Mouse (Mus musculus) kidney, embryonic 14.5 days (tissue): ENCODE results near the gene Pram1. TPM values are rescaled to one million over a fixed set of nuclear protein-coding genes. Genes with fewer than 3 reads are reported as not detected.

Experiments
- ATAC-seq: fragments of 200-750 bp; cut with Nextera tagmentation; 2 replicates; pipeline ENCODE4 v1.8.0; 2017; ENCODE audit warnings: moderate number of reproducible peaks, mild to moderate bottlenecking, moderate TSS enrichment, moderate library complexity; ENCODE audit not compliant: low FRiP score, low TSS enrichment
- H3K27ac ChIP-seq: fragments of 300-500 bp; sonication (generic); 2 replicates; pipeline ENCODE4 v1.5.1; 2014; ENCODE audit warnings: low read depth, mild to moderate bottlenecking, low read length, moderate library complexity, mixed read lengths
- H3K27me3 ChIP-seq: fragments of 300-500 bp; sonication (generic); 2 replicates; pipeline ENCODE4 v1.6.1; 2014; ENCODE audit warnings: mild to moderate bottlenecking, low read length; ENCODE audit not compliant: control insufficient read depth, insufficient read depth
- H3K36me3 ChIP-seq: fragments of 300-500 bp; sonication (generic); 2 replicates; pipeline ENCODE4 v1.6.1; 2014; ENCODE audit warnings: low read length, mixed read lengths; ENCODE audit not compliant: control insufficient read depth, insufficient read depth
- H3K4me1 ChIP-seq: fragments of 300-500 bp; sonication (generic); 2 replicates; pipeline ENCODE4 v1.6.1; 2014; ENCODE audit warnings: low read length, mixed read lengths; ENCODE audit not compliant: control insufficient read depth, insufficient read depth
- H3K4me2 ChIP-seq: fragments of 300-500 bp; sonication (generic); replicated peaks from 2 replicates; pipeline ENCODE4 v1.6.1; 2014; ENCODE audit warnings: low read depth, mild to moderate bottlenecking, low read length
- H3K4me3 ChIP-seq: fragments of 300-500 bp; sonication (generic); 2 replicates; pipeline ENCODE4 v1.5.1; 2014; ENCODE audit warnings: mild to moderate bottlenecking, low read length
- H3K9ac ChIP-seq: fragments of 300-500 bp; sonication (generic); 2 replicates; pipeline ENCODE4 v1.6.1; 2014; ENCODE audit warnings: low read depth, mild to moderate bottlenecking, low read length, moderate library complexity
- H3K9me3 ChIP-seq: fragments of 300-500 bp; sonication (generic); 2 replicates; pipeline ENCODE4 v1.6.1; 2016; ENCODE audit warnings: low read length; ENCODE audit not compliant: control insufficient read depth
- WGBS: fragments of 180-500 bp; shearing (Covaris S2); extraction: QIAGEN DNeasy Blood & Tissue Kit; methylation state at CpG from one replicate; pipeline ENCODE4 v1.1.7; 2014; 5-methylcytosine and 5-hydroxymethylcytosine counted together
- polyA plus RNA-seq: library from polyadenylated mRNA; unstranded; fragments of >200 nt; fragmentation: Nextera tagmentation; extraction: Ambion mirVana; gene quantifications from 2 replicates; pipeline ENCODE4 v1.2.1, GENCODE M21; 2014

The Pram1 gene
- polyA plus RNA-seq, 1 experiment from 2014 or later = 0.81 TPM

GRCm38 (mm10) chr17:33644068-33644467, 6.2 kb downstream of the Pram1 start:
- H3K4me2 ChIP-seq = no peak overlapping the region
- no peak overlapping the region for H3K27ac ChIP-seq
- no peaks in the 10 kb centered on the region for H3K9me3 ChIP-seq
- H3K9ac ChIP-seq = no peak overlapping the region
- H3K4me3 ChIP-seq = no peak overlapping the region
- H3K27me3 ChIP-seq = no peaks in the 10 kb centered on the region
- 92% methylated on average over 4 of the region's 4 CpGs for WGBS
- no peak for ATAC-seq
- H3K36me3 ChIP-seq = peaks cover 70% of the 10 kb centered on the region
- no peaks in the 10 kb centered on the region for H3K4me1 ChIP-seq

DNA sequence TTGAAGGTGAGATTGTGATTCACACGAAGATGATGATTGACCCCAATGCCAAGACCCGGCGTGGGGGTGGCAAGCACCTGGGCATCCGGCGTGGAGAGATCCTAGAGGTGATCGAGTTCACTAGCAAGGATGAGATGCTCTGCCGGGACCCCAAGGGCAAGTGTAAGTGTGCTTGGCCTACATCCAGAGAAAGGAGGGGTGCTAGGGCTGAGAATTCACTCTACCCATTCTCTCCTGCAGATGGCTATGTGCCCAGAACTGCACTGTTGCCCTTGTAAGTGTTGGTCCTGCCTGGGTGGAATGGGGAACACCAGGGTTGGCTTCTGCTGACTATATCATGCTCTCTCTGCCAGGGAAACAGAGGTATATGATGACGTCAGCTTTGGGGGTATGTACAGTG, 7.2 kb downstream of the Pram1 start:
- ATAC-seq = no peak
- 92% methylated on average over 8 of the region's 8 CpGs for WGBS
- H3K36me3 ChIP-seq = peaks cover 80% of the 10 kb centered on the region
- no peak overlapping the region for H3K4me3 ChIP-seq
- H3K4me2 ChIP-seq = no peak overlapping the region
- H3K27me3 ChIP-seq = no peaks in the 10 kb centered on the region
- no peaks in the 10 kb centered on the region for H3K4me1 ChIP-seq
- no peak overlapping the region for H3K9ac ChIP-seq
- H3K9me3 ChIP-seq = no peaks in the 10 kb centered on the region
- H3K27ac ChIP-seq = no peak overlapping the region

- peaks cover 95% of the 10 kb centered on the region for H3K36me3 ChIP-seq
- no peaks in the 10 kb centered on the region for H3K9me3 ChIP-seq
- H3K4me2 ChIP-seq = no peak overlapping the region
- no peaks in the 10 kb centered on the region for H3K4me1 ChIP-seq
- WGBS = 99% methylated on average over 34 of the region's 34 CpGs
- peak; percentile 49; the same call in 1 of the 2 replicates for ATAC-seq
- no peak overlapping the region for H3K9ac ChIP-seq
- H3K4me3 ChIP-seq = no peak overlapping the region
- H3K27ac ChIP-seq = no peak overlapping the region
- H3K27me3 ChIP-seq = no peaks in the 10 kb centered on the region
Measured at GRCm38 (mm10) chr17:33649781-33650475, 12.1 kb downstream of the Pram1 start.

GRCm38 (mm10) chr17:33666813-33667212, 29.0 kb downstream of the Pram1 start:
- Histone ChIP-seq H3K27ac (no peak overlapping the region), H3K4me3 (no peak overlapping the region), H3K9ac (no peak overlapping the region), H3K4me1 (0 out of 2 replicates have a peak, but pooled peaks cover 5% of the 10 kb centered on the region), H3K4me2 (no peak overlapping the region), H3K27me3 (no peaks in the 10 kb centered on the region), H3K9me3 (no peaks in the 10 kb centered on the region), H3K36me3 (peaks cover 60% of the 10 kb centered on the region)
- WGBS = 85% methylated on average over 3 of the region's 3 CpGs
- no peak for ATAC-seq

DNA sequence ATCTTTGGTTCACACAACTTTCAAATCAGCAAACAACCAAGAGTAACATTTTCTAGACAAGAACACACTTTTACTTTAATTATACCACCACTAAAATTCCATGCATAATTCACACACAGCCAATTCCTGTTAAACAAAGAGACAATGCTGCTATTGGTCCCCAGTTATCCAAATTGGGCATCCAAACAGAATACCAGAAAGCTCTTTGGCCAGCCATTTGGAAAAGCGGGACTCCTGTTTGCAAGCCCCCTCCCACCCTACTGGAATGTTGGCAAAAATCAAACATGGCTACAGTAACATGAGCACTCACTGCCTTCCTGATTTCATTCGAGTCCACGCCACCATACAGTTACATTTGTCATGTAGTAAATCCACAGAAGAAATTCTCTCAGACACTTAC, 31.8 kb downstream of the Pram1 start:
- WGBS = 82% methylated on average over 3 of the region's 3 CpGs
- no peak for ATAC-seq

DNA sequence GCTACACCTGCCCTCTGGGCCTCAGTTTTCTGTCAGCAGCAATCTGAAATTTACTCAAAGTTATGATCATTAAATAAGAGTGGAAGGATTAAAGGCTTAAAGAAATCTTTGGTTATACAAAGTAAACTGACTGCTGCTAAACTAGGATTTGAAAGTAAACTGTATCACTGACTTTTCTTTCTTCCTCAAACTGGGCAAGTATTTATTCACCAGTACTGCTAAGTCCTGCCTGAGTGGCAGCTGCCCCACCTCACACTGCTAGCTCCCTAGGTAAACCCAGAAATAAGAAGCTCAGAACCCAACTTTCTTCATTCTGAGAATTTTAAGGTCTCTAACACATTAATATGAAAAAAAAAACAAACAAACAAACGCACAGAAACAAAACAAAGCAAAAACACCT, 36.0 kb downstream of the Pram1 start:
- WGBS = 79% methylated on average over 1 of the region's 1 CpGs
- Histone ChIP-seq H3K27me3 (no peaks in the 10 kb centered on the region), H3K4me3 (no peak overlapping the region), H3K4me2 (no peak overlapping the region), H3K27ac (no peak overlapping the region), H3K9me3 (no peaks in the 10 kb centered on the region), H3K9ac (no peak overlapping the region), H3K4me1 (0 out of 2 replicates have a peak, but pooled peaks cover 5% of the 10 kb centered on the region), H3K36me3 (peaks cover 30% of the 10 kb centered on the region)
- no peak for ATAC-seq

More for the DNA sequence above, 31.8 kb downstream of the Pram1 start:
- Histone ChIP-seq H3K36me3 (peaks cover 43% of the 10 kb centered on the region), H3K27ac (no peak overlapping the region), H3K9me3 (no peaks in the 10 kb centered on the region), H3K9ac (no peak overlapping the region), H3K4me3 (no peak overlapping the region), H3K27me3 (no peaks in the 10 kb centered on the region), H3K4me1 (0 out of 2 replicates have a peak, but pooled peaks cover 5% of the 10 kb centered on the region), H3K4me2 (no peak overlapping the region)

DNA sequence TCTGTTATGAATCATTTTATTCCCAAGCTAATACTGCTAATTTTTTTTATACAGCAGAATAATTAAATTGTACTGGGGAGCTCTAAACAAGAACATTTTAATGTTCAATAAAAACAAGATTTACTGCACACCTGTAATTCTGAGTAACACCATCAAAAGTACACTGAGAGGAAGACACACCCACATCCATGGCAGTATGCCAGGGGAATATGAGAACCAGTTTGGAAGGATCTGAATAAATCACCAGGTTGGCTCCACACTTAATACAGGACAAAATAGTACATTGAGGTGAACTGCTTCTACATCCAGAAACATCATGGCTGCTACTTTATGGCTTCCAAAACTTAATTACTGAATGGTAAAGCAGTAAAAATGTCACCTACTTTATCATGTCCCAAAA, 37.6 kb downstream of the Pram1 start:
- Histone ChIP-seq H3K9me3 (no peaks in the 10 kb centered on the region), H3K9ac (no peak overlapping the region), H3K27ac (no peak overlapping the region), H3K4me1 (0 out of 2 replicates have a peak, but pooled peaks cover 2% of the 10 kb centered on the region), H3K27me3 (no peaks in the 10 kb centered on the region), H3K4me3 (no peak overlapping the region), H3K4me2 (no peak overlapping the region), H3K36me3 (peaks cover 30% of the 10 kb centered on the region)
- ATAC-seq = no peak

DNA sequence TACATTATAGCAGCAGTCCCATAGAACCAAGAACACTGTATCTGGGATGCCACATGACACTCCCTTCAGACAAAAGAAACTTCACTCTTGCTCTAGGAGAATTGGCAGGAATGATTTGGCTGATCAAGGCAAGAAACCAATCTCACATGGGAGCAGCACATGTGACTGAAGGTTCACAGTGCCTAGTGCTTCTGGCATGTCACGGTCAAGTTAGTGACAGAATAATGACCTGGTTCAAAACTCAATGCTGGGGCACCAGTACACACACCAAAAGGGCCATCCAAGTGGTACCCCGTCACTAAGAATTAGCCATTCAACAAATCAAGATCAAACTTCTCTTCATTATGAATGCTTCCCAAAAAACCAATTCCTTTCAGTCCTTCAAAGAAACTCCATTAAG, 38.2 kb downstream of the Pram1 start:
- Histone ChIP-seq H3K9ac (no peak overlapping the region), H3K36me3 (peaks cover 30% of the 10 kb centered on the region)

DNA sequence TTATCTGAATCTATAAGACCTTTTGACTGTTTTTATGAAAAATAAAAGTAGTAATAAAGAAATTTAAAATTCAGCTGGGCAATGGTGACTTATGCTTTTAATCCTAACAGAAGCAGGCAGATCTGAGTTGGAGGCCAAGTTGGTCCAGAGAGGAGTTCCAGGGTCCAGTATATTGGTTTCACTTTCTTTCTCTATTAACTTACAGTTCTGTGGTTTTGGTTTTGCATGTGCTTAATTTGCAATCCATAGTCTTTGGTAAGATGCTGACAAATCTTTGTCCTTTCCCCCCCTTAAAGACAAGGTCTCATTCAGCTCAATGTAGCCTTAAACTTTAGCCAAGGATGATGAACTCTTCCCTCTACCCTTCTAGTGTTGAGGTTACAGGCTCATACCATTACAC, 40.9 kb downstream of the Pram1 start:
- Histone ChIP-seq H3K27me3 (no peaks in the 10 kb centered on the region), H3K36me3 (peaks cover 33% of the 10 kb centered on the region), H3K4me2 (no peak overlapping the region), H3K27ac (no peak overlapping the region), H3K4me1 (peaks cover 19% of the 10 kb centered on the region), H3K9ac (no peak overlapping the region), H3K4me3 (no peak overlapping the region), H3K9me3 (no peaks in the 10 kb centered on the region)
- ATAC-seq = no peak

More for the DNA sequence above, 38.2 kb downstream of the Pram1 start:
- H3K9me3 ChIP-seq = no peaks in the 10 kb centered on the region
- no peak overlapping the region for H3K4me3 ChIP-seq
- H3K27me3 ChIP-seq = no peaks in the 10 kb centered on the region
- no peak for ATAC-seq
- no peak overlapping the region for H3K4me2 ChIP-seq
- H3K4me1 ChIP-seq = no peaks in the 10 kb centered on the region
- WGBS = 91% methylated on average over 2 of the region's 2 CpGs
- no peak overlapping the region for H3K27ac ChIP-seq
